Mouse (Mus musculus) ovary, postnatal 10 days (tissue): ENCODE data around the gene Zfp420.
"Not testable (repeated sequence)": the region's sequence is repeated elsewhere in the genome, so short reads cannot be mapped to it uniquely, and the experiment has no call there.

Source experiments
- DNase-seq: peaks from one replicate; pipeline ENCODE4 v3.0.0; 2022; ENCODE audit warnings: low spot score

The Zfp420 gene

GRCm38 (mm10) chr7:29859532-29860517 is at the start of gene Zfp420:
Gene Zfp420 (plus strand): TSS chr7:29859979.
- peak; percentile 48 for DNase-seq

- no peak for DNase-seq
Observed at GRCm38 (mm10) chr7:29812244-29812643, 47.5 kb upstream of the Zfp420 start.

GRCm38 (mm10) chr7:29814381-29814780 is 45.4 kb upstream of the Zfp420 start:
- DNase-seq: no peak

- DNase-seq: no peak
Observed at GRCm38 (mm10) chr7:29815061-29815784, 44.6 kb upstream of the Zfp420 start.

- DNase-seq: peak; percentile 45
Observed at GRCm38 (mm10) chr7:29815910-29816429, 43.8 kb upstream of the Zfp420 start, which contains the start of gene Zfp790. Gene Zfp790 (plus strand): TSS chr7:29816114.

GRCm38 (mm10) chr7:29818619-29819254 is 41.0 kb upstream of the Zfp420 start:
- peak; percentile 22 for DNase-seq

GRCm38 (mm10) chr7:29828001-29828400 is 31.8 kb upstream of the Zfp420 start:
- no peak for DNase-seq

- no peak for DNase-seq
Observed at GRCm38 (mm10) chr7:29829804-29830203, 30.0 kb upstream of the Zfp420 start.

- no peak for DNase-seq
Observed at GRCm38 (mm10) chr7:29836816-29837215, 23.0 kb upstream of the Zfp420 start.

- no peak for DNase-seq
Observed at GRCm38 (mm10) chr7:29839256-29839655, 20.5 kb upstream of the Zfp420 start.

- no peak for DNase-seq
Observed at GRCm38 (mm10) chr7:29842105-29842504, 17.7 kb upstream of the Zfp420 start.

GRCm38 (mm10) chr7:29844616-29845015 is 15.2 kb upstream of the Zfp420 start:
- no peak for DNase-seq

- DNase-seq: no peak
Observed at GRCm38 (mm10) chr7:29852831-29853218, 7.0 kb upstream of the Zfp420 start.

- DNase-seq: peak; percentile 39
Observed at GRCm38 (mm10) chr7:29853219-29853842, 6.4 kb upstream of the Zfp420 start, which contains the start of gene Zfp940. Gene Zfp940 (minus strand): TSS chr7:29853669.

- DNase-seq: no peak
Observed at GRCm38 (mm10) chr7:29861660-29862059, 1.9 kb downstream of the Zfp420 start.

GRCm38 (mm10) chr7:29874256-29874655 is 14.5 kb downstream of the Zfp420 start:
- DNase-seq: no peak

GRCm38 (mm10) chr7:29877561-29877960 is 17.8 kb downstream of the Zfp420 start:
- DNase-seq: not testable (repeated sequence)

- no peak for DNase-seq
Observed at GRCm38 (mm10) chr7:29880056-29880455, 20.3 kb downstream of the Zfp420 start.

- no peak for DNase-seq
Observed at GRCm38 (mm10) chr7:29880916-29881315, 21.1 kb downstream of the Zfp420 start.

GRCm38 (mm10) chr7:29890501-29890900 is 30.7 kb downstream of the Zfp420 start:
- DNase-seq: no peak

GRCm38 (mm10) chr7:29892756-29893155 is 33.0 kb downstream of the Zfp420 start:
- no peak for DNase-seq

GRCm38 (mm10) chr7:29898351-29898750 is 38.6 kb downstream of the Zfp420 start:
- DNase-seq: no peak
